Mouse (Mus musculus): ENCODE data around the gene Fancd2. TPM values are rescaled to one million over a fixed set of nuclear protein-coding genes. Genes with fewer than 3 reads are reported as not detected.

The Fancd2 gene
- polyA plus RNA-seq (2012; rRNA removed), result 2.3 and 5.9 TPM in 2 replicates

GRCm38 (mm10) chr6:113530932-113531839, at the start of gene Fancd2, which contains the start of gene Emc3:
TSS of gene Fancd2 (plus strand) at chr6:113531682.
TSS of gene Emc3 (minus strand) at chr6:113531652.

GRCm38 (mm10) chr6:113483100-113483615, 48.3 kb upstream of the Fancd2 start, which contains the start of gene Creld1:
TSS of gene Creld1 (plus strand) at chr6:113483297.

GRCm38 (mm10) chr6:113501388-113502084, 29.9 kb upstream of the Fancd2 start, which contains the start of gene Prrt3:
TSS of gene Prrt3 (minus strand) at chr6:113501931.

GRCm38 (mm10) chr6:113600543-113601139, 69.2 kb downstream of the Fancd2 start, which contains the start of gene Fancd2os:
TSS of gene Fancd2os (minus strand) at chr6:113600715.

GRCm38 (mm10) chr6:113604432-113605223, 73.1 kb downstream of the Fancd2 start, which contains the start of gene Brk1:
TSS of gene Brk1 (plus strand) at chr6:113604772.

GRCm38 (mm10) chr6:113623941-113624751, 92.7 kb downstream of the Fancd2 start, which contains the start of gene Vhl:
TSS of gene Vhl (plus strand) at chr6:113623959.

GRCm38 (mm10) chr6:113638302-113639040, 107.0 kb downstream of the Fancd2 start, which contains the start of gene Irak2:
TSS of gene Irak2 (plus strand) at chr6:113638467.

Other genes starting within 250 kb of the Fancd2 start
- gene Cpne9, start 249.4 kb upstream of the Fancd2 start, polyA plus RNA-seq (2012; rRNA removed), result 2.9 and 4.4 TPM in 2 replicates
- gene Brpf1, start 224.5 kb upstream of the Fancd2 start, polyA plus RNA-seq (2012; rRNA removed), result 24.3 and 26.5 TPM in 2 replicates
- 25.4 and 30.0 TPM in 2 replicates for gene Ogg1, start 204.7 kb upstream of the Fancd2 start, polyA plus RNA-seq (2012; rRNA removed)
- gene Camk1, start 187.7 kb upstream of the Fancd2 start, polyA plus RNA-seq (2012; rRNA removed), result 77.2 and 87.7 TPM in 2 replicates
- 41.7 and 44.7 TPM in 2 replicates for gene Tada3, start 153.8 kb upstream of the Fancd2 start, polyA plus RNA-seq (2012; rRNA removed)
- 64.4 and 70.8 TPM in 2 replicates for gene Arpc4, start 153.6 kb upstream of the Fancd2 start, polyA plus RNA-seq (2012; rRNA removed)
- gene Ttll3, start 142.4 kb upstream of the Fancd2 start, polyA plus RNA-seq (2012; rRNA removed), result 26.9 and 30.3 TPM in 2 replicates
- gene Rpusd3, start 112.3 kb upstream of the Fancd2 start, polyA plus RNA-seq (2012; rRNA removed), result 53.1 and 70.5 TPM in 2 replicates
- gene Cidec, start 95.9 kb upstream of the Fancd2 start, polyA plus RNA-seq (2012; rRNA removed), result 176 and 184 TPM in 2 replicates
- 92.3 and 96.5 TPM in 2 replicates for gene Jagn1, start 89.1 kb upstream of the Fancd2 start, polyA plus RNA-seq (2012; rRNA removed)
- 50.7 and 65.4 TPM in 2 replicates for gene Il17re, start 73.2 kb upstream of the Fancd2 start, polyA plus RNA-seq (2012; rRNA removed)
- 94.6 and 103 TPM in 2 replicates for gene Il17rc, start 60.3 kb upstream of the Fancd2 start, polyA plus RNA-seq (2012; rRNA removed)
- 16.6 and 17.3 TPM in 2 replicates for gene Creld1, start 48.4 kb upstream of the Fancd2 start, polyA plus RNA-seq (2012; rRNA removed)
- 0.09 and 0.10 TPM in 2 replicates for gene Prrt3, start 29.8 kb upstream of the Fancd2 start, polyA plus RNA-seq (2012; rRNA removed)
- gene Emc3, start within 50 bp of the Fancd2 start, polyA plus RNA-seq (2012; rRNA removed), result 33.1 and 42.4 TPM in 2 replicates
- gene Fancd2os, start 69.0 kb downstream of the Fancd2 start, polyA plus RNA-seq (2012; rRNA removed), result not detected in 2 replicates
- gene Brk1, start 73.1 kb downstream of the Fancd2 start, polyA plus RNA-seq (2012; rRNA removed), result 90.4 and 111 TPM in 2 replicates
- 21.1 and 30.3 TPM in 2 replicates for gene Vhl, start 92.3 kb downstream of the Fancd2 start, polyA plus RNA-seq (2012; rRNA removed)
- 38.1 and 41.1 TPM in 2 replicates for gene Irak2, start 106.8 kb downstream of the Fancd2 start, polyA plus RNA-seq (2012; rRNA removed)
- 22.0 and 26.6 TPM in 2 replicates for gene Tatdn2, start 165.4 kb downstream of the Fancd2 start, polyA plus RNA-seq (2012; rRNA removed)
- 0.43 TPM in 1 of 2 replicates, not detected in the other for gene Ghrl, start 188.2 kb downstream of the Fancd2 start, polyA plus RNA-seq (2012; rRNA removed)
- 182 and 221 TPM in 2 replicates for gene Sec13, start 209.1 kb downstream of the Fancd2 start, polyA plus RNA-seq (2012; rRNA removed)